Mouse (Mus musculus) stomach, postnatal 0 days (tissue): ENCODE data around the gene Wfdc18.

Source experiments
- CTCF ChIP-seq: IDR thresholded peaks from 2 replicates; pipeline ENCODE4 v1.5.1; 2016; ENCODE audit warnings: antibody characterized with exemption, low read depth, mild to moderate bottlenecking, moderate library complexity
- EP300 ChIP-seq: optimal IDR thresholded peaks from 2 replicates; pipeline ENCODE3; 2016; ENCODE audit warnings: antibody characterized with exemption

DNA sequence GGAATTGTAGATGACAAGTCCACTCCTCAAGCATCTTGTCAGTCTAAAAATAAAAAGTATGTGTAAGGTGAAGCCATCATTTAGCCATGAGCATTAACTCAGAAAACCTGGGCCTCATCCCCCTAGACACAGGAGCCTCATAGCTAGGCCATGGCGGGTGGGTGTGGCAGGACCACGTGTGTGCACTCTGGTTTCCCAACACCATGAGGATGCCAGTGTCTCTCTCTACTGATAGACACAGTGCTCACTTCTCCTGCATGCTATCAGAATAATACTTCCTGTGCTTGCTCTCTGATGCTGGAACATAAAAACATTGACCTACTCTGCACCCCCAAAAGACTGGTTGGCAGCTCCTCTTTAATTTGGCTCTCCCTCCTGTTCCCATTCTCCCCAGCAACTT, 27.1 kb downstream of the Wfdc18 start:
- TF ChIP-seq EP300, result no peak
- no peak for TF ChIP-seq CTCF
